Mouse (Mus musculus) stomach, postnatal 0 days (tissue): ENCODE measurements around the gene Zdhhc19. TPM values are rescaled to one million over a fixed set of nuclear protein-coding genes. Genes with fewer than 3 reads are reported as not detected.
A peak's percentile ranks its signal among the peaks of the same experiment; 100 is the strongest.

ENCODE experiments used
- ATAC-seq: fragments of 200-750 bp; cut with Nextera tagmentation; 2 replicates; pipeline ENCODE4 v1.8.0; 2017; ENCODE audit not compliant: low FRiP score, low TSS enrichment
- DNase-seq: peaks from one replicate; pipeline ENCODE4 v3.0.0-alpha.2; 2016; ENCODE audit warnings: low spot score
- H3K27ac ChIP-seq: fragments of 300-500 bp; sonication (generic); replicated peaks from 2 replicates; pipeline ENCODE4 v1.5.1; 2014; ENCODE audit warnings: mild to moderate bottlenecking, control low read depth
- H3K27me3 ChIP-seq: fragments of 300-500 bp; sonication (generic); 2 replicates; pipeline ENCODE4 v1.6.1; 2014; ENCODE audit warnings: low read length; ENCODE audit not compliant: control insufficient read depth, insufficient read depth
- H3K36me3 ChIP-seq: fragments of 300-500 bp; sonication (generic); 2 replicates; pipeline ENCODE4 v1.6.1; 2014; ENCODE audit warnings: low read length, mixed read lengths; ENCODE audit not compliant: control insufficient read depth, insufficient read depth
- H3K4me1 ChIP-seq: fragments of 300-500 bp; sonication (generic); replicated peaks from 2 replicates; pipeline ENCODE4 v1.6.1; 2014; ENCODE audit warnings: antibody characterized with exemption; ENCODE audit not compliant: control insufficient read depth, insufficient read depth
- H3K4me2 ChIP-seq: fragments of 300-500 bp; sonication (generic); replicated peaks from 2 replicates; pipeline ENCODE4 v1.6.1; 2014; ENCODE audit warnings: low read depth, mild to moderate bottlenecking, control low read depth, moderate library complexity
- H3K4me3 ChIP-seq: fragments of 300-500 bp; sonication (generic); 2 replicates; pipeline ENCODE4 v1.5.1; 2014; ENCODE audit warnings: low read depth, low read length, control low read depth
- H3K9ac ChIP-seq: fragments of 300-500 bp; sonication (generic); 2 replicates; pipeline ENCODE4 v1.6.1; 2014; ENCODE audit warnings: mild to moderate bottlenecking, low read length, control low read depth, mixed read lengths
- H3K9me3 ChIP-seq: fragments of 300-500 bp; sonication (generic); 2 replicates; pipeline ENCODE4 v1.6.1; 2016; ENCODE audit warnings: low read length; ENCODE audit not compliant: control insufficient read depth
- CTCF ChIP-seq: IDR thresholded peaks from 2 replicates; pipeline ENCODE4 v1.5.1; 2016; ENCODE audit warnings: antibody characterized with exemption, low read depth, mild to moderate bottlenecking, moderate library complexity
- EP300 ChIP-seq: optimal IDR thresholded peaks from 2 replicates; pipeline ENCODE3; 2016; ENCODE audit warnings: antibody characterized with exemption
- WGBS: fragments of 180-500 bp; shearing (Covaris S2); extraction: QIAGEN DNeasy Blood & Tissue Kit; methylation state at CpG from one replicate; pipeline ENCODE4 v1.1.7; 2014; 5-methylcytosine and 5-hydroxymethylcytosine counted together
- polyA plus RNA-seq: library from polyadenylated mRNA; unstranded; fragments of >200 nt; fragmentation: Nextera tagmentation; extraction: Ambion mirVana; gene quantifications from 2 replicates; pipeline ENCODE4 v1.2.1, GENCODE M21; 2015

Zdhhc19 gene
- polyA plus RNA-seq, 1 experiment from 2014 or later, result not detected

DNA sequence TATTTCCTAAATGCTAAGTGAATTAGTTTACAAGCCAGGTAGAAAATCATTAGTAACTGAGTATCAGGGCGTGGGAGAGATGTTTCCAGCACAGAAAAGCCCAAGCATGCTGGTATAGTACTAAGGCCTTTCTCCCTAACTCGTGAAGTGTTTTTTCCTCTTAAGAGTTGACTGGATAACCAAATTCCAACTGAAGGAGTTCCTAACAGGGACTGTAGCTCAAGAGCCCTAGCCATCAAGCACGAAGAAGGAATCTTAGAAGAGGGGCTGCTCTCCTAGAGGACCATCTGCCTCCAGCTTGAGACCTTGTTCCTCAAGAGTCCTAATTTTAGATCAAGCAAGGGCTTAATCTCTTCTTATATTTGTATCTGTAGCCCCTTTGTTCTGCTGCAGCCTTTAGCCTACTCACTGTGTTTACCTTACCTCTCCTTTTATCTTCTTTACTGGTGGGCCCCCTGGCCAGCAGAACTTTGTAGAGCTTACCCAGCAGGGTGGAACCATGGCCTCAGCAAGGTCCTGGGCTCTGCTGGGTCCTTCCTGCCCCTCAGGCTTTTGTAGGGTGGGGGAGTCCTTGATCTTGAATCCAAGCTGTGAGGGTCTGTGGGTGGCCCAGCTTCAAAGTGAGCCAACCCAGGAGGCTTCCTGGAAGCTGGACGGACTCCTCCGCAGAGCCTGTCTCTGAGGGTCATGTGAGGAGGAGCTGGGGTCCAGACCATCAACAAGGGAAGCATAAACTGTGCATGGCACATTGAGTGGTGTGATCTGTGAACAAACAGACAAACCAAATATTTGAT, 42.0 kb downstream of the Zdhhc19 start:
- H3K4me2 ChIP-seq, result no peak overlapping the region
- no peaks in the 10 kb centered on the region for H3K36me3 ChIP-seq
- H3K9me3 ChIP-seq, result no peaks in the 10 kb centered on the region
- TF ChIP-seq CTCF, result no peak
- no peak for TF ChIP-seq EP300
- ATAC-seq (peak; percentile 67; the same call in 1 of the 2 replicates), DNase-seq (peak; percentile 44)
- H3K27me3 ChIP-seq, result no peaks in the 10 kb centered on the region
- 41% methylated on average over 5 of the region's 5 CpGs for WGBS
- no peak overlapping the region for H3K4me3 ChIP-seq
- H3K4me1 ChIP-seq, result no peaks in the 10 kb centered on the region
- H3K9ac ChIP-seq, result no peak overlapping the region
- H3K27ac ChIP-seq, result peak overlapping the region; percentile 45; the same call in 1 of the 2 replicates

- Histone ChIP-seq H3K4me3 (no peak overlapping the region), H3K27me3 (no peaks in the 10 kb centered on the region), H3K9me3 (no peaks in the 10 kb centered on the region), H3K27ac (no peak overlapping the region), H3K4me1 (no peaks in the 10 kb centered on the region), H3K36me3 (no peaks in the 10 kb centered on the region), H3K4me2 (no peak overlapping the region), H3K9ac (no peak overlapping the region)
- ATAC-seq (no peak), DNase-seq (no peak)
- TF ChIP-seq EP300 (no peak), CTCF (no peak)
- WGBS, result 31% methylated on average over 3 of the region's 3 CpGs
Measured at GRCm38 (mm10) chr16:32538761-32539255, 42.7 kb downstream of the Zdhhc19 start.

DNA sequence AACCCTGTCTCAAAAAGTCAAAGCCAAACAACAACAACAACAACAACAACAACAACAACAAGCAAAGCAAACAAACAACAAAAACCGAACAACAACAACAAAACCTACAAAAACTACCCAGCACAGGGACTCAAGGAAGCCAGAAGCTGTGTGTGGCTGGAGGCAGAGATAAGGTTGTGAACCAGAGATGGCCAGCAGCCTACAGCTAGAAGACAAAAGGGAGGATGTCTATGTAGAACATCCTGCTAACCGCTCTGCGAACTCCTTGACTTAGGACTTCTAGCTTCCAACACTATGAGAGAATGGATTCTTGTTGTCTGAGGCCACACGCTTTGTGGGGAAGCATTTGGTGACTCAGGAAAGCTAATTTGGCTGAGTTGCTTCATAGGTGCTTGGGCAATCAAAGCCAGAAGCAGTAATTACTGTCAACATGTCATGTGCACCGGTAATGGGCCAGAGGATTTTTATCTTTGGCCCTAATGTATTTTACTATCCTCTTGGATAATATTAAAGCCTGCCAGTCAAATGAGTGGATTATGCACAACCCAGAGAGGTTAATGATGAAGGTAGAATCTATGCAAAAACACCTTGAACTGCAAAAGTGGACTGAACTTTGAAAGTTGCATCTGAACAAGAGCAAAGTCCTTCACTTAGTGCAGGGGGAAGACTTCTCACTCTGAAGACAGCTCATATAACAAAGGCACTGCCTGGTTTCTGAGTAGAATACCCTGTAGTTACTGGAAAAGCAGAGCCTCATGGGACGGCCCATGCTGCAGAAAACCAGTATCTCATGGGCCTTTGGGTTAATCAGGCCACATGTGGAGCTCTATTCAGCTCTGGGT, 45.5 kb downstream of the Zdhhc19 start:
- Histone ChIP-seq H3K9ac (no peak overlapping the region), H3K36me3 (no peaks in the 10 kb centered on the region), H3K27ac (no peak overlapping the region), H3K4me3 (no peak overlapping the region), H3K4me1 (no peaks in the 10 kb centered on the region), H3K27me3 (no peaks in the 10 kb centered on the region), H3K4me2 (no peak overlapping the region), H3K9me3 (no peaks in the 10 kb centered on the region)
- ATAC-seq, result no peak
- DNase-seq, result no peak
- TF ChIP-seq CTCF, result no peak
- TF ChIP-seq EP300, result no peak
- 84% methylated on average over 6 of the region's 6 CpGs for WGBS

DNA sequence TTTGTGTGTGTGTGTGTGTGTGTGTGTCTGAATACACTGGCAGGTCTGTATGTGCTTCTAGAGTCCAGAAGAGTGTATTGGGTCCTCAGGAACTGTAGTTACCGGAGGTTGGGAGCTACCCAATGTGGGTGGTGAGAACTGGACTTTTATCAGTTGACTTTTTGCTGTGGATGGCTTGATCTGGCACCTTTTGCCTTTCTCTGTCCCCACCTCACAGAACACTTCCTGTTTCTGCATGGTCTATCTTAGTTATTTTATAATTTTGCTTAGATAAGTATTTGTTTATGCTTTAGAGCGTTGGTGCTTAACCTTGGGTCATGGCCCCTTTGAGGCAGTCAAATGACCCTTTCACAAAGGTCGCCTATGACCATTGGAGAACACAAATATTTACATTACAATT, 47.4 kb downstream of the Zdhhc19 start:
- Histone ChIP-seq H3K27me3 (no peaks in the 10 kb centered on the region), H3K36me3 (no peaks in the 10 kb centered on the region), H3K4me1 (no peaks in the 10 kb centered on the region), H3K9ac (no peak overlapping the region), H3K27ac (no peak overlapping the region), H3K9me3 (no peaks in the 10 kb centered on the region), H3K4me3 (no peak overlapping the region), H3K4me2 (no peak overlapping the region)
- TF ChIP-seq EP300 (no peak), CTCF (no peak)
- ATAC-seq, result no peak
- WGBS, result 73% methylated on average over 3 of the region's 3 CpGs
- no peak for DNase-seq

- no peak for TF ChIP-seq CTCF
- no peak for TF ChIP-seq EP300
- no peak for ATAC-seq
- Histone ChIP-seq H3K27me3 (no peaks in the 10 kb centered on the region), H3K4me1 (no peaks in the 10 kb centered on the region), H3K36me3 (no peaks in the 10 kb centered on the region), H3K9ac (no peak overlapping the region), H3K9me3 (no peaks in the 10 kb centered on the region), H3K4me2 (no peak overlapping the region), H3K27ac (no peak overlapping the region), H3K4me3 (no peak overlapping the region)
- no peak for DNase-seq
- WGBS, result 64% methylated on average over 10 of the region's 10 CpGs
Measured at GRCm38 (mm10) chr16:32547156-32548068, 51.3 kb downstream of the Zdhhc19 start.
